Mouse (Mus musculus): ENCODE measurements at regions not wholly inside any gene's neighbourhood (a gene's known extent, or its start where the extent isn't known, plus 50 kb on each side); places are given as distances from the start of the nearest gene placed in this dataset.

GRCm38 (mm10) chr15:31908432-31908831, 268.7 kb upstream of the Tas2r119 start:
- H3K4me3 ChIP-seq (ENCODE audit: control insufficient read depth in 1 of 2, insufficient read depth in 1 of 2, low read depth in 2 of 2, low read length in 2 of 2) = no peak overlapping the region
- DNase-seq (ENCODE audit: low read depth, low spot score) = peak; percentile 3
- H3K4me1 ChIP-seq (ENCODE audit: control insufficient read depth in 1 of 2, insufficient read depth in 2 of 2, low read length in 2 of 2) = peaks cover 0 to 2% of the 10 kb centered on the region in 2 experiments; a peak in 2 of 4 replicates
- no peaks in the 10 kb centered on the region for H3K9me3 ChIP-seq (replicated peaks; ENCODE audit: insufficient read depth, low read length)
- no peaks in the 10 kb centered on the region for H3K27me3 ChIP-seq (ENCODE audit: control insufficient read depth in 1 of 2, insufficient read depth in 2 of 2, low read length in 2 of 2)
- TF ChIP-seq TCF12 (IDR thresholded peaks at IDR 0.05; ENCODE audit: low read depth, low read length) (peak; percentile 67), NRF1 (IDR thresholded peaks at IDR 0.05; ENCODE audit: insufficient read depth, low read depth, low read length, poor library complexity, severe bottlenecking) (no peak), ETS1 (IDR thresholded peaks at IDR 0.05; ENCODE audit: low read depth, low read length) (peak; percentile 52; the same call in 1 of the 2 replicates), EP300 (IDR thresholded peaks at IDR 0.05; ENCODE audit: low read depth in 1 of 2, low read length in 2 of 2) (peak in 1 of 2 experiments; percentile 42; a peak in 1 of 4 replicates), USF1 (IDR thresholded peaks at IDR 0.05; ENCODE audit: low read depth, low read length) (no peak)
- no peaks in the 10 kb centered on the region for H3K36me3 ChIP-seq (ENCODE audit: control insufficient read depth in 1 of 2, insufficient read depth in 2 of 2, low read length in 2 of 2)
- H3K9ac ChIP-seq (ENCODE audit: control insufficient read depth, low read depth, low read length, poor library complexity, severe bottlenecking) = no peak overlapping the region
- H3K79me2 ChIP-seq (ENCODE audit: control insufficient read depth, insufficient read depth, low read length, poor library complexity) = no peaks in the 10 kb centered on the region
- no peak overlapping the region for H3K27ac ChIP-seq (ENCODE audit: control insufficient read depth, low read depth, low read length)

- H3K79me2 ChIP-seq (ENCODE audit: control insufficient read depth, insufficient read depth, low read length, poor library complexity) = no peaks in the 10 kb centered on the region
- no peaks in the 10 kb centered on the region for H3K36me3 ChIP-seq (ENCODE audit: control insufficient read depth in 1 of 2, insufficient read depth in 2 of 2, low read length in 2 of 2)
- DNase-seq (ENCODE audit: low read depth, low spot score) = no peak
- peaks cover 0 to 2% of the 10 kb centered on the region in 2 experiments; a peak in 2 of 4 replicates for H3K4me1 ChIP-seq (ENCODE audit: control insufficient read depth in 1 of 2, insufficient read depth in 2 of 2, low read length in 2 of 2)
- TF ChIP-seq MEF2A (IDR thresholded peaks at IDR 0.05; ENCODE audit: extremely low read depth, insufficient replicate concordance, low read depth, low read length, poor library complexity, severe bottlenecking) (peak; percentile 87; the same call in 1 of the 2 replicates), ETS1 (IDR thresholded peaks at IDR 0.05; ENCODE audit: low read depth, low read length) (0 out of 2 replicates have a peak, but pooled peaks have one; percentile 38), EP300 (IDR thresholded peaks at IDR 0.05; ENCODE audit: low read depth in 1 of 2, low read length in 2 of 2) (peak in 1 of 2 experiments; percentile 73; a peak in 1 of 4 replicates), TCF12 (IDR thresholded peaks at IDR 0.05; ENCODE audit: low read depth, low read length) (peak; percentile 63; the same call in 1 of the 2 replicates), POLR2A (IDR thresholded peaks at IDR 0.05; ENCODE audit: control insufficient read depth in 1 of 2, insufficient read depth in 1 of 2, low read depth in 1 of 2, low read length in 2 of 2, poor library complexity in 1 of 2) (no peak)
- H3K9me3 ChIP-seq (replicated peaks; ENCODE audit: insufficient read depth, low read length) = no peaks in the 10 kb centered on the region
- H3K27me3 ChIP-seq (ENCODE audit: control insufficient read depth in 1 of 2, insufficient read depth in 2 of 2, low read length in 2 of 2) = no peaks in the 10 kb centered on the region
- no peak overlapping the region for H3K4me3 ChIP-seq (ENCODE audit: control insufficient read depth in 1 of 2, insufficient read depth in 1 of 2, low read depth in 2 of 2, low read length in 2 of 2)
- no peak overlapping the region; the same call in 1 of the 2 replicates for H3K27ac ChIP-seq (ENCODE audit: control insufficient read depth, low read depth, low read length)
- H3K9ac ChIP-seq (ENCODE audit: control insufficient read depth, low read depth, low read length, poor library complexity, severe bottlenecking) = no peak overlapping the region
Measured at GRCm38 (mm10) chr15:31911978-31912377, 265.1 kb upstream of the Tas2r119 start.

- Histone ChIP-seq H3K9ac (ENCODE audit: control insufficient read depth, low read depth, low read length, poor library complexity, severe bottlenecking) (no peak overlapping the region), H3K4me3 (ENCODE audit: control insufficient read depth in 1 of 2, insufficient read depth in 1 of 2, low read depth in 2 of 2, low read length in 2 of 2) (no peak overlapping the region), H3K4me1 (ENCODE audit: control insufficient read depth in 1 of 2, insufficient read depth in 2 of 2, low read length in 2 of 2) (no peaks in the 10 kb centered on the region), H3K79me2 (ENCODE audit: control insufficient read depth, insufficient read depth, low read length, poor library complexity) (no peaks in the 10 kb centered on the region), H3K27me3 (ENCODE audit: control insufficient read depth in 1 of 2, insufficient read depth in 2 of 2, low read length in 2 of 2) (no peaks in the 10 kb centered on the region), H3K9me3 (replicated peaks; ENCODE audit: insufficient read depth, low read length) (no peaks in the 10 kb centered on the region; the same call in 1 of the 2 replicates), H3K36me3 (ENCODE audit: control insufficient read depth in 1 of 2, insufficient read depth in 2 of 2, low read length in 2 of 2) (no peaks in the 10 kb centered on the region), H3K27ac (ENCODE audit: control insufficient read depth, low read depth, low read length) (no peak overlapping the region)
- TF ChIP-seq GABPA (IDR thresholded peaks at IDR 0.05; ENCODE audit: low read depth, low read length) = no peak
- TF ChIP-seq BHLHE40 (IDR thresholded peaks at IDR 0.05; ENCODE audit: borderline replicate concordance, low read depth, low read length) = no peak
- TF ChIP-seq UBTF (IDR thresholded peaks at IDR 0.05; ENCODE audit: borderline replicate concordance, insufficient read depth, low read depth, low read length) = no peak
- no peak for TF ChIP-seq MAFK (IDR thresholded peaks at IDR 0.05; ENCODE audit: borderline replicate concordance, low read depth, low read length)
- no peak for TF ChIP-seq NELFE (IDR thresholded peaks at IDR 0.05; ENCODE audit: low read depth, low read length)
- TF ChIP-seq CTCF (IDR thresholded peaks at IDR 0.05 in 2 of 3, conservative IDR thresholded peaks at IDR 0.05 in 1 of 3; ENCODE audit: control insufficient read depth in 1 of 3, insufficient read depth in 1 of 3, low read depth in 2 of 3, low read length in 3 of 3, poor library complexity in 1 of 3, severe bottlenecking in 1 of 3) = no peak
- TF ChIP-seq ZC3H11A (IDR thresholded peaks at IDR 0.05; ENCODE audit: low read depth, low read length) = no peak
- no peak for DNase-seq (ENCODE audit: low read depth, low spot score)
Measured at GRCm38 (mm10) chr15:31921485-31921884, 255.6 kb upstream of the Tas2r119 start.
